Mouse (Mus musculus): ENCODE results near the gene Pgf.
"Not testable (repeated sequence)": the region's sequence is repeated elsewhere in the genome, so short reads cannot be mapped to it uniquely, and the experiment has no call there.

Gene Pgf

DNA sequence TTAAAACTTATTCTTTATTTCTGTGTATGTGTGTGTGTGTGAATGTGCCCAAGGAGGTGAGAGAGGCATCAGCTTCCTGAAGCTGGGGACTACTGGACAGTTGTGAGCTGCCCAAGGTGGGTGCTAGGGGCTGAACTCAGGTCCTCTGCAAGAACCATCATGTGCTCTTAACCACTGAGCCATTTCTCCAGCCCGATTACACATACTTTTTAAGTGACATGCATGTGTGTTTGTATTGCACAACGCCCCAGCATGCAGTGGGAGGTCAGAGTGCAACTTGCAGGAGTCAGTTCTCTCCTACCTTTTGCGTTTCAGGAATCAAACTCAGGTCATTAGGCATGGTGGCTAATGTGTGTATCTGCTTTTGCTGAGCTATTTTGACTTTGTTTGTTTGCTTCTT is 24.6 kb downstream of the Pgf start:
- no peak for DNase-seq

DNA sequence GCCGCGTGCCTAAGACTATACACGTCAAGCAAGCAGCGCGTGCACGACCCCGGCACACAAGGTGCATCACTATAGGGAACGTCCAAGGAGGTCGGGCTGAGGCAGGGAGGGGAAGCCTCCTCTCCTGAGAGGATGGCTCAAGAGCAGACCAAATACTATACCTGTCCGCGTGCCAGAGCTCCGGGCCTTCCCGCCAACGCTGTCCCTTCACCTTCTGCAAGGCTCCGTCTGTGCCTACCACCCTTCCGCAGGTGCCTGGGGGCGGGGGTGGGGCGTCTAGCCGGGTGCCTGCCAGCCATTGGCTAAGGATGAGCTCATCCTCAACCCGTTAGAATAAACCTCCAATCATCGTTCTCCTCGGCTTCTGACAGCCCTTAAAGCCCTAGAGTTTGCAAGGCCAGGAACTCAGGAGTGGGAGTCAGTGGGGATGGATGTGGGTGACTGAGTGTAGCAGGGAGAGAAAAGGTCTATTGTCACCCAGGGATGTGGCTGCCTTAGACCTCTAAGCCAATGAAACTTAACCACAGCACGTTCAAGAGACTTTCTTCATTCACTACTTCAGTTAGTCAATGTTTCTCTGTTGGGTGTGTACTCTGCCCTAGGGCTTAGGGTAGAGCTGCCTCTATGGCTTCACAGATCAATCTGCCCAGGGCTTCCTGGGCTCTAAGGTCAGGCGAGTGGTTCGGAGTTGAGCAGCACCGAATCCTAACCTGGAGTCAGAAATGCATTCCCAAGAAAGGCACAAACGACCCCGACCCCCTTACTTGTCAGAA is 26.4 kb downstream of the Pgf start, which contains the start of gene Rps6kl1:
TSS of gene Rps6kl1 (minus strand) at position 263 of the 773 bp plus-strand sequence.
- DNase-seq: peak; percentile 87 to 89

DNA sequence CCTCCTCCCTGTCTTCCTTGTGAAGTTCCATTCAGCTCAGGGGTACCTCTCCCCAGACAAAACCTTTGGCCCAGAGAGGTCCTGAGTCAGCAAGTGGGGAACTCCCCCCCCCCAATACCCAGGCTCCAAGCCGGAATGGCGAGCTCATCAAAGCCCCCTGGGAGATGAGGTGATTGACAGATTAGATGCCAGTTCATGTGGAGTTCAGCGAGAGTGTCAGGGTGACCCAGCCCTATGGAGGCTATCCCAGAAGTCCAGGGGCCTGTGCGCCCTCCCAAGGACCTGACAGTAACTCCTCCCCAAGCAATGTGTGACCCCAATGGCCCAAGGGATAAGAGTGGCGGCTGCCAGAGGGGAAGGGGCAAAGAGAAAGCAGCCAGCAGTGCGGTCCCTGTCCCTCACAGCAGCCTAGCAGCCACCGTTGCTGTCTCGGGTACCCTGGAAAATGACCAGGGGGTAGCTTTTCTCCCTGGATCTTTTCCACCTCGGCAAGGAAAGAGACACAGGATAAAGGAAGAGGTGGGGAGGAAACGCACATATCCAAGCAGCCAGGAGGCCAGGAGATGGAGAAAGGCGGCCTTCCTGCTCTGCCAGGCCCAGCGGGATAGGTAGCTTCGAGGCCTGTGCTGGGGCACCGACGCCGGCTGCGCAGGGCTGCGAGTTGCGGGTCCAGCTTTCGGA is 27.1 kb downstream of the Pgf start:
- no peak for DNase-seq

DNA sequence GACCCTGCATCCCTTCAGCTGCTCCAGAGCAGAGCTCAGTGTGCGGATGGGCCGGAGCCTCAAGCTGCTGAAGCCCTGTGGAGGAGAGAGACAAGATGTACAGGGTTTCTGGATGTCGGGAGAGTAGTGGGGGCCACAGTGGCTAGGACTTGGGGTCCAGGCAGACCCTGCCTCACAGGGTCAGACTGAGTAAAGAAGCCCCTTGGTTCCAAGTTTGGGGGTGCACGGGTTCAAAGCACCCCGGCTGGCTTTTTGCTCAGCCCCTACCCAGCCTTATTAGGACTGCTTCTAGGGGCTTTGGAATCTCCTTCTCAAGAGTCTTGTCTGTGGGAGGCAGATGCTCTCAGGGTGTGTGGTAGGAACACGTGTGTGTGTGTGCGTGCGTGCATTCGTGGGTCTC is 30.7 kb downstream of the Pgf start:
- no peak for DNase-seq

DNA sequence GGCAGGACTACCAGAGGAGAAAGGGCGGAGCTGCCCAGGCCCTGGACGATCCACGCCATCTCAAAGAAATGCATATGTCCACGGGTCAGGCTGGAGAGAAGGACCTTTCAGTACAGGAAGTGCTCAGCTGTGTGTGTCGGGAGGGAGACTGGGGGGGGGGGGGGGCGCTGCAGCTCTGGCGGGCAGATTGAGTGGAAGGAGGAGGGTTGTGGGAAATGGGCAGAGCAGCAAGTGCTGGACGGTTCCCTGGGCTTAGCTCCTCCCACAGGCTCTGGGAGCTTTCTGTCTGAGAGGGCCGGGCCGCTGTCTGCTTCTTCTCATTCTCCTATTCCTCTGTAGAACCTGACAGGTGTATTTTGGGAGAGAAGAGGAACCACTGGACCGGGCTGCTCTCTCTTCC is 31.2 kb downstream of the Pgf start:
- no peak for DNase-seq

DNA sequence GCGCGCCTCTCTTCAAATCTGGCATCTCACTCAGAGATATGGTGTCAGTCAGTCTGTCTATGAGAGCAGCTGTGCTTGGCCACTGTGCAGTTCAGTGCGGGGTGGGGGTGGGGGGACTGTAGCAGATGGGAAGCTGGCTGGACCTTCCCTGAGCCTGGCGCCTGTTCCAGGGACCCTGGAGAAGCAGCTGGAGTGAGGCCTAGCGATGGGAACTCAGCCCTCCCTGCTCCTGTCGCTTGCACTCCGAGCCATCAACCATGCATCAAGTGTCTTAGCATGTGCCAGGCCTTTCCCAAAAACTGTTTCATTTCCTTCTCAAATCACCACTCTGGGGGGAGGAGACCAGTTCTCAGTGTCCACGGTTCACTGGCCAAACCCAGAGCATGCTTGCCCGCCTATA is 32.0 kb downstream of the Pgf start:
- DNase-seq: no peak

DNA sequence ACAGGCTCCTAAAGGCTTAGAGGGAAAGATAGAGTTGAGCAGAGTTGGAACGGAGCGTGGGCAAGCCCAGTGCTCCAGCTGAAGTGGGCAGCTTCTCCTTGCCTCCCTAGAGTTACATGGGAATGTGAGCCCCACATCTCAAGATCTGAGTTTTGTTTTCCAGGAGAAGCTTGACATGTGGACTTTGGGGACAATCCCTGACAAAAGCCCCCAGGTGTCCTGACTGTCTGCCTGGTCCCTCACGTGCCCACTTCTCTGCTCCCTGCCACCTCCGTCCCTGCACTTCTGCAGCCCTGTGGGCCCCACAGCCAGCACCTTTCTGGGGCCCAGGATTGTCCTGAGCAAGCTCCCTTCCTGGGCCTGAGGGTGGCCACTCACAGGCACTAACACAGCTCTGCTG is 32.8 kb downstream of the Pgf start:
- no peak for DNase-seq

DNA sequence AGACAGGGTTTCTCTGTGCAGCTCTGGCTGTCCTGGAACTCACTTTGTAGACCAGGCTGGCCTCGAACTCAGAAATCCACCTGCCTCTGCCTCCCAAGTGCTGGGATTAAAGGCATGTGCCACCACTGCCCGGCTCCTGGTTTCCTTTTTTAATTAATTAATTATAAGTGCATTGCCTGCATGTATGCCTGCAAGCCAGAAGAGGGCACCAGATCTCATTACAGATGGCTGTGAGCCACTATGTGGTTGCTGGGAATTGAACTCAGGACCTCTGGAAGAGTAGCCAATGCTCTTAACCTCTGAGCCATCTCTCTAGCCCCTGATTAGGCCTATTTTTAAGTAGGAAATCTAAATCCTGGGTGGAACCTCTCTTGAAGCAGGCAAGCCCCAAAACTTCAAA is 33.3 kb downstream of the Pgf start:
- not testable (repeated sequence) for DNase-seq

DNA sequence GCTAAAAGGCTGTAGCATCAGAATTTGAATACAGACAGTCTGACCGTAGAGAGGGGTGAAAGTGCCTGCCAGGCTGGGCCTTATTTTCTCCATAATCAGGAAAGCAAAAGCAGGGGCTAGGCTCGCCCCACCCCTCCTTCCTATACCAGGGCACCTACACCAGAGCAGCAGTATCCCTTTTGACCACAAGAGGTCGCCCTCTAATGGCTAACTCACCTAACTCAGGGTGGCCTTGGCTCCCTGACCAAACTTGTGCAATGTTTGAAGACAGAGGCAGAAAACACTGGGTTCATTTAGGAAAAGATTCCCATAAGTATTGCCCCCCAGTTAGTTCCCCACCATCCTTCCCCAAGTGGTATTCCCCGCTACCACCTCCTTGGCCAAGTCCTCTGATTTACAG is 34.8 kb downstream of the Pgf start:
- peak; percentile 81 to 90 for DNase-seq

DNA sequence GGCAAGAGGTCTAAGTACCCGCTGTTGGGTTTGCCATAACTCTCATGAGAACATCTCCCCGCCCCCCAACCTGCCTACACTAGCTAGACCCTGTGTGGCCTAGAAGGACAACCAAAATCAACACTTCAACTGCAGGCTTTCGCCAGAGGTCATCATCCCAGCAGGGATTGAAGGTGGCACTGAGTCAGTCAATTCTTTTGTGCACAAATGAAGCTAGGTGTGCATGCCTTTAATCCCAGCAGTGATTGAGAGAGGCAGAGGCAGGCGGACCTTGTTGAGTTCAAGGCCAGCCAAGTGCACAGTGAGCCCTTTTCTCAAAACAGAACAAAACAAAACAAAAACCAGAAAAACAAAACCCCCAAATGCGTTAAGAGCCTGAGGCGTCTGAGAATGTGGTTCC is 36.5 kb downstream of the Pgf start:
- DNase-seq: no peak

DNA sequence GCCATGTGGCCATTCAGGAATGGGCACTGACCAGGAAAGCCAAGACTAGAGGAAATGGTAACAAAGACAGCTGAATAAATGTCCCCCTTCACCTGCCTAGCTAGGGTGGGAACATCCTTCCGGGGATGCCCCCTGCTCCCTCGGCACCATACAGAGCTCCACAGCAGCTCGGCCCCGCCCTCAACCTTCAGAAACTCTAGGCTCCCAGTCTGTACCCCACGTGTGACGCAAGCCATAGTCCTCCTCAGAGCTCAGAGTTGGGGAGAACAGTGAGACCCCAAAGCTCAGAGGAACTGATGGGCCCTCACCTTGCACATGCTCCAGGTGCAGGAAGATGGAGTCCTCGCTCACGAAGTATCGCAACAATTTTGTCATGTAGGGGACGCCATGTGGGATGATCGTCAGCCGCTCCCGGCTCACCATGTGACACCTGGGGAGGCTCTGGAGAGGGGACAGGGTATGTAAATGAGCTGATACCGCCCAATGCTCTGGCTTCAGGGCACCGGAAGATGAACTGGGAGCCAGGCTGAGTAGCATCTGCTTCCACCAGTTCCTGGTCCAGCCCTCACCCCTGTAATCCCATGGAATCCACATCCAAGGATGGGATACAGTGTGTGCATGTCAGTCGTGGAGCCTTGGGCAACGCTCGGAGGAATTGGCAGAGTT is 37.4 kb downstream of the Pgf start:
- DNase-seq: no peak

DNA sequence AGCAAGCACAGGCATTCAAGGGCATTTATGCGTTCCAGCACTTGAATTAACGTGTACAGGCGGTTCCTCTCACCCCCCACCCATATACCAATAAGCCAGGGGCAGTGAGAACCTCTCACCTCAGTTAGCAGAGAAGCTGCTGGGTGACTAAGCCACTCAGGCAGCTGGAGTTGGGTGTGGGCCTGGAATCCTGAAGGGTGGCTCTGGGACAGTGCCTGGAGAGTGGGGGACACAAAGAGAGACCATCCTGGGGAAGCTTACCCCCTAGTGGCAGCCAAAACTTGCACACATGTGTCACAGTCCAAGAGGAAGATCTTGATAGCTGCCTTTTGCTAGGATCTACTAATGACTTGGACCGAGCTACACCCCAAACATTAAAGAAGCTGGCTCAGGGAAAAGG is 41.0 kb downstream of the Pgf start:
- no peak for DNase-seq

DNA sequence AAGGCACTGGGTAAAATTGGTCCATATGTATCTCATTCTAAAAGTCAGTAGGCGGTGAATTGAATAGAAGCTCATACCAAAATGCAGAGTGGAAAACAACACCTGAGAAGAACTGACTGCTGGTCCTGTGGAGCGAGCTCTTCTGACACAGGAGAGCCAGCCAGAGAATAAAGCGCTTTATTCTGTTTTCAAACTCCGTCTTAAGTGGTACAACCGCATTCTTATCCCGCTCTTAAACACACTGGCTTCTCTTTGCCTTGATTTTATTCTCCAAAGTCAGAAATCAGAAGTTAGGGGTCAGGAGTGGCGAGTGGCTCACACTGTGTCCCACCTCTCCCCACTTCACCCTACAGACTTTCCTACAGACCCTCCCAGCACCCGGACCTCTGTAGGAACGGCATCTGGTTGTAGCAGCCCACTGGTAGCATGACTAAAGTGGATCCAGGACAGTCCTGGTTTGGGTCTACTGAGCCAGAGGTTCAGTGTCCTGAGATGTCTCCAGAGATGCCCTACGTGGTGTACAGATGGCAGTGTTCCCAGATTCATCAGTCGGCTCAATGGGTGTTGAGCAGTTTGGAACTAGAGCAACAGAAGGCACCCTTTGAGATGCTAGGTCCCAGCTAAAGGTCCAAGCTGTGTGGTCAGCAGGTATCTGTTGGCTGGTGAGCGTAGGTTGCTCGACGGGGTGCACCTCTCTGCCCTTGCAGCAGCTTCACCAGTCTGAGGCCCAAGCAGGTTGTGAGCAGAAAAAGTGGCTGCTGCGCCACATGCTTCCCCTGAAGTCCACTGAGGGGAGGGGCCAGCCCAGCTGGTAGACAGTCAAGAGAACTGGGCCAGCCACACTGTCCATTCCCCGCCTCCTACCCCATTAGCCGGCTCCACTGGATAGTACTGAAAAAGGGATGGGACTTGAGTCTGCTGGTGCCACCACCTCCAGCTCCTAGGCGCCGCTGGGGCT is 41.8 kb downstream of the Pgf start:
- peak; percentile 31 to 32 for DNase-seq

DNA sequence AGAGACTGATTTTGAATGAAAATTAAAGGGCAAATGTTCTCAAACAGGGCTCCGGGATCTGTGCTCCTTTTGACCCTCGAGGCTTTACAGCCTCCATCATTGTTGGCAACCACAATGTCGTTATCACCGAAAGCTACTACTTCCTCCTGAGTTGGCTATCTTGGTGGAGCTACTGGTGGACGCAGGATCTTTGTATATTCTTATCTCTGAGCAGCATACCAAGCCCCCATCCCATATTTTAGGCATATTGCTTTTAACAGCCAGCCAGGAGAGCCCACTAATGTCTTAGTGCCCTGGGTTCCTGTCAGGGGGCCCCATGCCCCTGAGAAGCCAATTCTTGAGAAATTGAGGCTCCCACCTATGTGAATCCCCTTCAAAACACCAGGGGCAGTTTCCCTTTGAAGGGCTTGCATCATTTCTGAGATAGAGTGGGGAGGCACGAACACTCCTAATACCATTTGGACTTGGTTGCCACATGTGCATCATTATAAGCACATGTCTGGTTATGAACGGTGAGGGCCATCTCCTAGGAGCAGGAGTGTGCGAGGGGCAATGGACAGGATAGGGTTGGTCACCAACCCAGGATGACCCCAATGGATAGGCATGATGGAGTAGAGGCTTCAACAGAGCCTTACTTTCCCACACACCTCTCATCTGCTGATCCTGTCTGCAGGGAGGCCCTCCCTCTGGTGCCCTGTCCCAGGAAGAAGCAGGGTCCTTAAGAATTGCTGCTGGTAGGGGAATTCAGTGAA is 43.4 kb downstream of the Pgf start:
- no peak for DNase-seq

DNA sequence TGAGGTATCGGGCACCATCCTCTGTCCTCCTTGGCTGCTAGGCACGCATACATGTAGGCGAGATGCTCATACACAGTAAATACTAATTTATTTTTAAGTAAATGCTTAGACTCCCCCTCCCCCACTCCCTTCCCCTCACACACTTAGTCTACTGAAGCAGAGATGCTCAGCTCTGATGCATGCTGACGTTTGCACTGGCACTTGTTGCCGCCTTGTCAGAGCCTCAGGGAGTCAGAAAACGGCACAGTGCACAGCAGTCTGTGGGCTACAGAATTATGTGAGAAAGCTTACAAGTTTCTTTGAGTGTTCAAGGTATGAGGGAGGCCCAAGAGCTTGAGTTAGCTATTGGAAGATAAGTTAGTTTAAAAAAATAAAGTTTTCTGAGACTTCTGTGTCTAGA is 46.2 kb downstream of the Pgf start:
- no peak for DNase-seq

DNA sequence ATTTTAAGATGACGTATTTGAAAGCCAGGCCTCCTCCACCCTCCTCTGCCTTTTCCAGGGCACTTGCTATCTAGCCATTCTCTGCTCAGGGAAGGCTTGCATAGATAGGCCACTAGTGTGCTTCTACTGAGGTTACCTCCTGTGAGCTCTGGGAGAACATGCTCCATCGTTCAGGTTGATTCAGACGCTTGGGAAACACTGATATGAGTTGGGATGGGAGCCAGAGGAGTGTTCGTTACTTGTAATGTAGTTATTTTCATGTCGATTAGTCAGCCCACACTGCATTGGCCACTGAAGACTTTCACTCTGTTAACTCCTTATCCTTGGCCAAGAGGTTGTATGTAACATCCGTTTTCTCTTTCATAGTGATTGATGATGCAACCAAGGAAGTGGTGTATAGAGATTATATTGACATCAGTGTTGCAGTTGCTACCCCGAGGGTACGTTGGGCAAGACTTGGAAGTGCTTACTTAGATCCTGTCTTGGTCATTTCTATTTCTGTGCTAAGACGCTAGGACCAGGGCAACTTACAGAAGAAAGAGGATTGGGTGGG is 48.1 kb downstream of the Pgf start:
- DNase-seq: no peak

DNA sequence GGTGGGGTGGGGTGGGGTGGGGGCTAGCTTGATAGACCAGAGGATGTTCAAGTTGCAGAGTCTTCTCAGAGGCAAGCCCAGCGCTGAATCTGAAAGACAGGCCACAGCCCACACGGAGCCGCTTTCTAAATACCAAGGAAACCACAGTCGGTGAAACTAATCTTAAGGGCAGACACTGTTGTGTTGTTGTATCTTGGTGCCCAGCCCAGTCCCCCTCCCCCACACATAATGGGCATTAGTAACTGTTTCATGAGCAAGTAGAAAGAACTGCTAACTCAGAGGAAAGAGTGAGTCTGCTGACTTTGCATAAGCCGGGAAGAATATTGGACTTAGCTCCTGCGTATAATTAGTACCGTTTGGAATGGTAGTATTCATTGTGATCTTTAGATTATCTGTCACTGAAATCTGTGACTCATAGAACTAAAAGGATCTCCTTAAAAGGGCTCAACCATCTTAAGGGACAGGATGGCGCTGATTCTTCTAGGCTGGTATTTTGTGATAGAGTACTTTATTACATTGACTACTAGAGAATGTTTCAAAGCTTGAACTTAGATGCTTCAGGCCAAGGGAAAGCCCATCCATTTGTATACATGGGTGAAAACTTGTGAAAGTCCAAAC is 50.5 kb downstream of the Pgf start:
- no peak for DNase-seq

DNA sequence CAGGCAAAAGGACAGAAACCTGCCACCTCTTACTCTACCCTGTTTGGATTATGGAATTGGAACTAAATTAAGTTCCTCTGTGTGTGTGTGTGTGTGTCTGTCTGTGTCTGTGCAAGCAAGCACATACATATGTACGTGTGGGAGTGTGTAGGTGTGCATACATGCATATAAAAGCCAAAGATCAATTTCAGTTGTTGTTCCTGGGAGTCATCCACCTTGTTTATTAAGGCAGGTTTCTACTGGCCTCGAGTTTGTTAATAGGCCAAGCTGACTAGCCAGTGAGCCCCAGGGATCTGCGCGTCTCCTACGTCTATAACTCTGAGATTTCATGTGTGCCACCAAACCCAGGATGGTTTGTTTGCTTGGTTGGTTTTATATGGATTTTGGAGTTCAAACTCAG is 52.8 kb downstream of the Pgf start:
- DNase-seq: no peak

DNA sequence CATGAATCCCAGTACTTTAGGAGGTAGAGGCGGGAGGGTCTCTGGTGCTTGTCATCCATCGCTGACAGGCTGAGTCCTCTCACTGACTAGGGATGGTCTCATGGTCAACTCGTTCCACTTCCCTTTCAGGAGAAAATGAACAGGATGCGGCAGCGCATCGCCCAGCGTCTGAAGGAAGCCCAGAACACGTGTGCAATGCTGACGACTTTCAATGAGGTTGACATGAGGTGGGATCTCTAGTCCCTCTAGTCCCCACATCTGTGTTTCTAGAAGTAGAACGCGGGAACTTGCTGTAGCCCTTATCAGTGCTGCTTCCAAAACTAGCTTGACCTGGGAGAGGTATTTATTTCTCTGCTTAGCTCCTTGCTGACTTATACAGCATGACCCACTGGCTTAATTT is 53.9 kb downstream of the Pgf start:
- no peak for DNase-seq

DNA sequence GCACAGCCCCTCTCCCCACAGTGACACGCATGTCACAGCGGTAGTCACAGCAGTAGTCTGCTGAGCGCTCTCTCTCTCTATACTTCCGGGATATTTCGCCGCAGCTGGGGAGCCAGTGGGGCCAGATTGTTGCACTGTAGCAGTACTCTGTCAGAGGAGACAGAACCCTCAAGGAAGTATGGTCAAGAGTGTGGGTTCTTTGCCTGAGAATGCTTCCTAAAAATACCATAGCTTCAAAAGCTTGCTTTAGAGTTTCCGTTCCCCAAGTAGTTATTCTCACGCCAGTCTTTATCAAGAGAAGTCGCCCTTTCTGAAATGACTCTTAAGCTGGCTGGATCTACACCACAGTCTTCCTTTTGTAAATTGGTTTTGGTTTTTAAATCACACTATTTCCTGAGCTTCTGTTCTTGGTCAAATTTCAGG is 54.5 kb downstream of the Pgf start:
- no peak for DNase-seq

DNA sequence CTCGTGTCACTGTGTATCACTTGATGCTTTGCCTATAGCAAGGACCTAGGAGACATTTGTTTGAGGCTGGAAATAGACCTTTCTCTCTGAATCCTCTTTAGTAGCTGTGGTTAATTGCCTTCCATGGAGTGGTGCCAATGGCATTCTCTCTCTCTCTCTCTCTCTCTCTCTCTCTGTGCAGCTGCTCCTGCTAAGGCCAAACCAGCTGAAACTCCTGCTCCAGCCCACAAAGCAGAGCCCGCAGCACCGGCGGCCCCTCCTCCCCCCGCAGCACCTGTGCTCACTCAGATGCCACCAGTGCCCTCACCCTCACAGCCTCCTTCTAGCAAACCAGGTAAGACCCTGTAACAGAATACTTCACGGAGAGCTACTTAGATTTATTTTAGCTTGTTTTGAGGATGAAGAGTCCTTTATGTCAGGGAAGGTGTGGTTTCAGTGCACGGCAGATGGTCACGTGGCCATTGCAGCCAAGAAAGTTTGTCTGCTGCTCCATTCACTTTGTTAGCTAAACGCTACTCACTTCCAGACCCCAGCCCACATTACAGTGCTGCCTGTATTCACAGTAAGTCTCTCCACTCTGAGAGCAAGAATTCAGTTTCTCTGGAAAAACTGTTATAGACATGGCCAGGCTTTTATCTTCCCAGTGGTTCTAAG is 55.7 kb downstream of the Pgf start:
- DNase-seq: no peak
